Mouse (Mus musculus) lung, postnatal 14 days (tissue): ENCODE measurements around the gene Gm13289.
"Not testable (repeated sequence)": the region's sequence is repeated elsewhere in the genome, so short reads cannot be mapped to it uniquely, and the experiment has no call there.

Experiments
- DNase-seq: peaks from one replicate; pipeline ENCODE4 v3.0.0; 2021

Gene Gm13289

DNA sequence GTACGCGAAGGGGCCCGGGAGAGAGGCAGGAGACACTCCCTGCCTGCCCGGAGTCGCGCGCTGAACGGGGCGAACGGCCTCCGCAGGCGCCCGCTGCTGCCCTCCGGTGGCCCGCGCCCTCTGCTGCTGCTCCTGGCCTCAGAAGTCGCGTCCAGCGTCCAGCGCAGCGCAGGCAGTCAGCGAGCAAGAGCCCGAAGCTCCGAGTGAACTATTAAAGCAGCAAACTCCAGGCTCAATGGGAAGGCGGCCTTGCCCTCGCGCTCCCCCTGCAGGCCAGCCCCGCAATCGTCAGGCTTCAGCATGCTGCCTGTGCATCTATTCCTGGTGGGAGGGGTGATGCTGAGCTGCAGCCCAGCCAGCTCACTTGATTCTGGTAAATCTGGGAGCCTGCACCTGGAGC lies at the start of gene Gm13289:
TSS of gene Gm13289 (plus strand) at position 301 of the 400 bp plus-strand sequence.
- not testable (repeated sequence) for DNase-seq

GRCm38 (mm10) chr4:88727324-88727723 lies 49.4 kb upstream of the Gm13289 start:
- peak; percentile 65 for DNase-seq

GRCm38 (mm10) chr4:88738480-88738879 lies 38.2 kb upstream of the Gm13289 start:
- DNase-seq, result peak; percentile 86

- no peak for DNase-seq
Measured at GRCm38 (mm10) chr4:88739036-88739435, 37.7 kb upstream of the Gm13289 start.

- DNase-seq, result no peak
Measured at GRCm38 (mm10) chr4:88741426-88741825, 35.3 kb upstream of the Gm13289 start.

DNA sequence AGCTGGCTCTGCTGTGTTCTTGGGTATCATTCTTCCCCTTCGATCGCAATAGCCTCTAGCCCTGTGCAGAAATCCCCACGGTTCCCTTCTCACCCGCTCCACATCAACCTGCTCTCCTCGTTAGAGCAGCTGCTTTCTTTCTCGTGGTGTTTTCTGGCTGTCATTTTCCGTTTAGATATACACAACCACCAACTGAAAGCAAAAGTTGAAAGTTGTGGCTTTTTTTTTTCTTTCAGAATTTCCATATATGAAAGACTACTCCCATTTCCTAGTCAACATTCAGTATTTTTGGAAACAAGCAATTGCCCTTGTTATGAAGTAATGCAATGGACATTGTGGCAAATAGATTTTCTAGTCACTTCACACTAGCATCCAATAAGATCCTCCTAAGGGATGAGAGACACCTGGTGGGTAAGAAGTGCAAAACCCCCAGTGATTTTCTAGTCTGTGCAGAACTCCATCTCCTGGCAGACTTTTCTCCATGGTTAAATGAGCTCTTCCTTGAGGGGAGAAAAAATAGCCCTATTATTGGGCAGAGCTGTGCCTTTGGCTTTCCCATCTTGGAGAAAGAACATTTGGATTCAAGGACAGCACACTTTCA lies 33.9 kb upstream of the Gm13289 start:
- DNase-seq, result no peak

DNA sequence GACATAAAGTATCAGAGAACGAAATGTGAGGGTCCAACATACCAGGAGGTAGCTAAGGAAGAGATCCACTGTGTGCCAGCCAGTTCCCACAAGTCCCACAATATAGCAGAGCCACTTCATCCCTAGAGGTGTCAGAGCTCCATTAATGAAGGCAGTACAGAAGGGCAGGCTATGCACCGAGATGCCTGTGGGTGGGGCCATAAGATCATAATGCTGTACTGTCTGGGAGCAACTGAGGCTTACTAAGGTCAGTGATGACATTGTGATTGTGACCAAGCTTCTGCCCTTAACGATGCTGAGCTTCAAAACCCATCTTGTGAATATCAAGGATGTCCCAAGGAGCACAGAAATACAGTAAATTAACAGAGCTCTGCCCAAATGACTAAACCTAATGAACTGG lies 32.5 kb upstream of the Gm13289 start:
- DNase-seq, result no peak

DNA sequence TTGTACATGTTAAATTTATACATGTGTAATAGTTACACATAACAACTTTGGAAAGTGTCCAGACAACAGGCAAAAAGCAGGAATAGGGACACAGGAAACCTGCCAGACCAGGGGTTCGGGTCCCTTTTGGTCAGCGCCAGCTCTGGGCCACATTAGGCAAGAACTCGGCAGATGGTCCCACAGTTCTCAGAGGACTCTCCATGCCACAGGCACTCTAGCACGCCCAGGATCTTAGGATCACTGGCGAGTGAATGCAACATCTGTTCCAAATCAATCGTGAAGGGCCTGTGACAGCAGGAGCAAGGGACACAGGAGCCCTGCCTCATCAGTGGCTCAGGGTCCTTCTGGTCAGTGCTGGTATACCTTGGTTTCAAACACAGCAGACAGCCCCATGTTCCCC lies 26.8 kb upstream of the Gm13289 start:
- DNase-seq, result no peak

DNA sequence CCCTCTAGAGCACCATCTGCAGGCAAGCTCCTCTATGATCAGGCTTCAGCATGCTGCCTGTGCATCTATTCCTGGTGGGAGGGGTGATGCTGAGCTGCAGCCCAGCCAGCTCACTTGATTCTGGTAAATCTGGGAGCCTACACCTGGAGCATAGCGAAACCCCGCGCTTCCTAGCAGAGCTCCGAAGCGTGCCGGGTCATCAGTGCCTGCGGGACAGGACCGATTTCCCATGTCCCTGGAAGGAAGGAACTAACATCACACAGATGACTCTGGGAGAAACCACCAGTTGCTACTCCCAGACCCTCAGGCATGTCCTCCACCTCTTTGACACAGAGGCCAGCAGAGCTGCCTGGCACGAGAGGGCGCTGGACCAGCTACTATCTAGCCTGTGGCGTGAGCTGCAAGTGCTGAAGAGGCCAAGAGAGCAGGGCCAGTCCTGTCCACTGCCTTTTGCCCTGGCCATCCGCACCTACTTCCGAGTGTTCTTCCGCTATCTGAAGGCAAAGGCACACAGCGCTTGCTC lies 21.8 kb upstream of the Gm13289 start, which contains the start of gene Gm13271:
TSS of gene Gm13271 (plus strand) at position 51 of the 523 bp plus-strand sequence.
- DNase-seq, result peak; percentile 47

- DNase-seq, result not testable (repeated sequence)
Measured at GRCm38 (mm10) chr4:88756581-88757513, 19.9 kb upstream of the Gm13289 start.

DNA sequence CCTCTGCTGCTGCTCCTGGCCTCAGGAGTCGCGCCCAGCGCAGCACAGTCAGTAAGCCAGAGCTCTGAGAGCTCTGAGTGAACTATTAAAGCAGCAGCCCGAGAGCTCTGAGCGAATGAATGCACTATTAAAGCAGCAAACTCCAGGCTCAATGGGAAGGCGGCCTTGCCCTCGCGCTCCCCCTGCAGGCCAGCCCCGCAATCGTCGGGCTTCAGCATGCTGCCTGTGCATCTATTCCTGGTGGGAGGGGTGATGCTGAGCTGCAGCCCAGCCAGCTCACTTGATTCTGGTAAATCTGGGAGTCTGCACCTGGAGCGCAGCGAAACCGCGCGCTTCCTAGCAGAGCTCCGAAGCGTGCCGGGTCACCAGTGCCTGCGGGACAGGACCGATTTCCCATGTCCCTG lies 19.1 kb upstream of the Gm13289 start:
- DNase-seq, result peak; percentile 83

DNA sequence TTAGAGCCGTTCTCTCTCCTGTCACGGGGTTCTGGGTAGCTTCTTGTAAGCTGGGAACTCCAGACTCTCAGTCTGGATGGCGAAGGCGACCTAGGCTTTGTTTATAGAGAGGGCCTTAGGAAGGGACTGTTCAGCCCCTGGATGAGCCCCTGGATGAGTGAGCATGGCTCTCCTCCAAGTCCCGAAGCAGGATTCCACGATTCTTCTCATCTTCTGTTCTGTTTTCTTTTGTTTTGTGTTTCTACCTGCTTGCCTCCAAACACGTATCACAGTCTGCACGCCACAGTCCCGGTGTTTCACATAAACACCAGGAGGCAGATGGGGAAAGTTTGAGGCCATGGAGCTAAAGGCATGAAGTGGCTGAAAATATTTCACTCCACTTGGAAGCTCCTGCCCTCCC lies 18.0 kb upstream of the Gm13289 start:
- DNase-seq, result not testable (repeated sequence)

GRCm38 (mm10) chr4:88759610-88760268 lies 17.0 kb upstream of the Gm13289 start, which contains the start of gene Gm13283:
Gene Gm13283 (plus strand): TSS chr4:88760119.
- DNase-seq, result peak; percentile 28

GRCm38 (mm10) chr4:88760431-88760830 lies 16.3 kb upstream of the Gm13289 start:
- peak; percentile 80 for DNase-seq

- DNase-seq, result peak; percentile 47
Measured at GRCm38 (mm10) chr4:88761776-88762175, 14.9 kb upstream of the Gm13289 start.

DNA sequence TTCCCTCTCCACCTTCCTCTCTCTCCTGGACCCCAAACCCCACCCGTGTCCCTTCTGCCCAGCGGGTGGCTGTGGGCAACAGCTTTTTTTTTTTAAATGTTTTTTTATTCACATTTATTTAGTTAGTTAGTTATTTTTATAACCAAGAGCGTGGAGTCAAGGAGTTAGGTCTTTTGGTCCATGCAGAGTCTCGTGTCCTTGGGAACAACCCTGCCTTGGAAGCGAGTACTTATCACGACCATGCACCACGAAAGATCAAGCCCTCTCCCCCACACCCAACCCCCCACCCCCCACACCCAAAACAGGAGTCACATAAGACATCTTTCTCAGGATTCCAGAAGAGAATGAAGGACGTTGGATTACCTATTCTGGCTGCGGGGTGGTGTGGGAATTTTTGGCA lies 14.4 kb upstream of the Gm13289 start:
- DNase-seq, result not testable (repeated sequence)

- peak; percentile 55 for DNase-seq
Measured at GRCm38 (mm10) chr4:88763384-88764018, 13.2 kb upstream of the Gm13289 start.

- not testable (repeated sequence) for DNase-seq
Measured at GRCm38 (mm10) chr4:88773534-88773933, 3.2 kb upstream of the Gm13289 start, which contains the start of gene Gm13290. Gene Gm13290 (plus strand): TSS chr4:88773834.

GRCm38 (mm10) chr4:88779550-88779949 lies 2.8 kb downstream of the Gm13289 start, which contains the start of gene Gm13272:
Gene Gm13272 (plus strand): TSS chr4:88779850.
- DNase-seq, result not testable (repeated sequence)

DNA sequence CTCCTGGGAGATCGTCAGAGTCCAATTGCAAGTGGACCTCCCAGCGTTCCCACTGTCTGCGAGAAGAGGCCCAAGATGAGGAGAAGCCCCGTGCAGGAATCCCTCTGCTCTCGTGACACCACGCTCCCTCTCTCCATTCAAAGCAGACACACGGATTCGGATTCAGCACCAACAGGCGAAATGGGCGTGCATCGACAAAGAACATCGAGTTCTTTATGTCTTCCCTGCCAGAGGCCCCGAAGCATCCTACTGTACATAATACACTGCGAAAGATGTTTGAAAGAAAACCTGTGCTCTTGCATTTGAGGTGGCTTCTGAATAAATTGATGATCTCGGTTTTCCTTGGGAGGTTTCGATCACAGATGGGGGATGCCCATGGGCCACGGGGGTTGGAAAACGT lies 3.6 kb downstream of the Gm13289 start:
- not testable (repeated sequence) for DNase-seq

DNA sequence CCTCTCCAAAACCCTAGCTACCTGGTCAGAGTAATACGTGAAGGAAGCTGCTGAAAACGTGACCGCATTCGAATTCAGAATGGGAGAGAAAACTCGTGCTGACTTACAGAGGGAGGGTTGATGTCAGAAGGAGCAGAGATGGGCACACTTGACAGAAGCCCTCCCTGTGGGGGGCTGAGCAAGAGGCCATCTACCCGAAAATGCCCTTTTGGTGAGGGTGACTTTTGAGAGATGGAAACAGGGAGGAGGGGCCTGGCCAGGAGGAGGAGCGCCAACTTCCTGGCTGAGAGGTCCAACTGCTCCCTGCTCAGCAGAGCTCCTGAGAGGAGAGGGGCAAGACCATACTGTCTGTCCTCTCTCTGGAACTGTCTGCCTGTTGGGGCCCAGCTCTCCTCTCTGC lies 5.1 kb downstream of the Gm13289 start, which contains the start of gene Ifnz:
TSS of gene Ifnz (plus strand) at position 301 of the 400 bp plus-strand sequence.
- DNase-seq, result not testable (repeated sequence)

DNA sequence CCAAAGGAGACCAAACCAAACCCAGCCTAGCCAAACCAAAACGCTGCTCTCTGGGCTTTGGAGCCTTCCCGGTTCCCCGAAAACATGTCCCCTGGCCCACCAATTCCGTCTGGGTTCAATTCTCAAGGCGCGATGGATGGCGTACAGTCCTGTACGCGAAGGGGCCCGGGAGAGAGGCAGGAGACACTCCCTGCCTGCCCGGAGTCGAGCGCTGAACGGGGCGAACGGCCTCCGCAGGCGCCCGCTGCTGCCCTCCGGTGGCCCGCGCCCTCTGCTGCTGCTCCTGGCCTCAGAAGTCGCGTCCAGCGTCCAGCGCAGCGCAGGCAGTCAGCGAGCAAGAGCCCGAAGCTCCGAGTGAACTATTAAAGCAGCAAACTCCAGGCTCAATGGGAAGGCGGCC lies 5.6 kb downstream of the Gm13289 start:
- DNase-seq, result not testable (repeated sequence)
